Mouse (Mus musculus) CH12.LX (cell line): ENCODE results near the gene Adamtsl1. TPM values are rescaled to one million over a fixed set of nuclear protein-coding genes. Genes with fewer than 3 reads are reported as not detected.

Experiments
- DNase-seq: peaks from one replicate; pipeline ENCODE4 v3.0.0-alpha.2; 2013; ENCODE audit errors: extremely low read depth
- H3K27ac ChIP-seq: 2 replicates; pipeline ENCODE4 v1.5.1; 2012; ENCODE audit warnings: low read depth, mild to moderate bottlenecking, control low read depth, moderate library complexity; ENCODE audit not compliant: insufficient read depth
- H3K27me3 ChIP-seq: replicated peaks from 2 replicates; pipeline ENCODE3; 2012; ENCODE audit warnings: inconsistent platforms
- H3K36me3 ChIP-seq, 2 experiments: replicated peaks in 1 of 2; 2 replicates each; pipeline versions ENCODE3 to v1.6.1; 2012; ENCODE audit warnings: inconsistent platforms in 1 of 2, low read length in 1 of 2, mild to moderate bottlenecking in 1 of 2, mixed read lengths in 1 of 2, moderate library complexity in 1 of 2; ENCODE audit not compliant: control insufficient read depth in 1 of 2, insufficient read depth in 1 of 2
- H3K4me1 ChIP-seq, 2 experiments: 2 replicates each; pipeline ENCODE4 v1.6.1; 2012; ENCODE audit warnings: inconsistent platforms in 1 of 2, moderate library complexity in 1 of 2; ENCODE audit not compliant: insufficient read depth in 2 of 2, control insufficient read depth in 1 of 2
- H3K4me2 ChIP-seq: 2 replicates; pipeline ENCODE4 v1.6.1; 2012; ENCODE audit warnings: low read depth, mild to moderate bottlenecking, control low read depth; ENCODE audit not compliant: poor library complexity, insufficient read depth, severe bottlenecking
- H3K4me3 ChIP-seq, 3 experiments: fragments of 150-350 bp in 1 of 3; sonication (generic) in 1 of 3; replicated peaks in 1 of 3; 2 replicates each; pipeline versions ENCODE3 to v1.5.1; 2011 to 2012; ENCODE audit warnings: low read depth in 2 of 3, low read length in 2 of 3, mild to moderate bottlenecking in 2 of 3, moderate library complexity in 2 of 3, control low read depth in 1 of 3, improper control_type of control experiment in 1 of 3, inconsistent platforms in 1 of 3, mixed read lengths in 1 of 3; ENCODE audit not compliant: poor library complexity in 1 of 3
- H3K79me2 ChIP-seq: replicated peaks from 2 replicates; pipeline ENCODE4 v1.6.1; 2012; ENCODE audit warnings: mild to moderate bottlenecking, moderate library complexity; ENCODE audit not compliant: control insufficient read depth, poor library complexity, insufficient read depth, severe bottlenecking; ENCODE audit errors: extremely low read depth
- H3K9ac ChIP-seq: 2 replicates; pipeline ENCODE4 v1.6.1; 2012; ENCODE audit warnings: low read depth, mild to moderate bottlenecking, control low read depth, moderate library complexity; ENCODE audit not compliant: insufficient read depth
- H3K9me3 ChIP-seq: replicated peaks from 2 replicates; pipeline ENCODE3; 2012; ENCODE audit warnings: low read length, inconsistent platforms, mixed read lengths
- CHD1 ChIP-seq: IDR thresholded peaks from 2 replicates; pipeline ENCODE4 v1.6.1; 2012; ENCODE audit warnings: low read depth, low read length, improper control_type of control experiment, inconsistent platforms
- CHD2 ChIP-seq: IDR thresholded peaks from 2 replicates; pipeline ENCODE4 v1.6.1; 2011; ENCODE audit warnings: low read length, improper control_type of control experiment
- CTCF ChIP-seq, 2 experiments: IDR thresholded peaks in 1 of 2; conservative IDR thresholded peaks in 1 of 2; 2 replicates each; pipeline ENCODE4 v1.5.1; 2011 to 2012; ENCODE audit warnings: low read depth in 2 of 2, low read length in 2 of 2, improper control_type of control experiment in 1 of 2, inconsistent platforms in 1 of 2, mild to moderate bottlenecking in 1 of 2, moderate library complexity in 1 of 2
- EP300 ChIP-seq: IDR thresholded peaks from 2 replicates; pipeline ENCODE4 v1.6.1; 2011; ENCODE audit warnings: low read length, improper control_type of control experiment
- ETS1 ChIP-seq: conservative IDR thresholded peaks from 2 replicates; pipeline ENCODE4 v1.6.1; 2012; ENCODE audit warnings: low read depth, mild to moderate bottlenecking, inconsistent platforms, low read length, improper control_type of control experiment, moderate library complexity
- GABPA ChIP-seq: IDR thresholded peaks from 2 replicates; pipeline ENCODE4 v1.6.1; 2012; ENCODE audit warnings: low read depth, low read length, improper control_type of control experiment, inconsistent platforms; ENCODE audit not compliant: insufficient replicate concordance
- HCFC1 ChIP-seq: IDR thresholded peaks from 2 replicates; pipeline ENCODE4 v1.6.1; 2012; ENCODE audit warnings: low read depth, mild to moderate bottlenecking, inconsistent platforms, low read length, improper control_type of control experiment
- IRF4 ChIP-seq: IDR thresholded peaks from 2 replicates; pipeline ENCODE4 v1.6.1; 2014; ENCODE audit warnings: low read depth, mild to moderate bottlenecking, inconsistent platforms, low read length, improper control_type of control experiment
- JUND ChIP-seq: conservative IDR thresholded peaks from 2 replicates; pipeline ENCODE4 v1.6.1; 2011; ENCODE audit warnings: low read depth, low read length, improper control_type of control experiment
- MXI1 ChIP-seq: IDR thresholded peaks from 2 replicates; pipeline ENCODE4 v1.6.1; 2011; ENCODE audit warnings: mild to moderate bottlenecking, low read depth, low read length, improper control_type of control experiment
- MYC ChIP-seq: IDR thresholded peaks from 2 replicates; pipeline ENCODE4 v1.6.1; 2011; ENCODE audit warnings: low read depth, mild to moderate bottlenecking, improper control_type of control experiment, low read length
- NRF1 ChIP-seq: IDR thresholded peaks from 2 replicates; pipeline ENCODE4 v1.6.1; 2014; ENCODE audit warnings: low read depth, mild to moderate bottlenecking, inconsistent platforms, low read length, improper control_type of control experiment, moderate library complexity
- PAX5 ChIP-seq: IDR thresholded peaks from 2 replicates; pipeline ENCODE4 v1.6.1; 2012; ENCODE audit warnings: low read length, inconsistent platforms, mixed read lengths
- POLR2A ChIP-seq: IDR thresholded peaks from 2 replicates; pipeline ENCODE4 v1.6.1; 2011; ENCODE audit warnings: low read depth, mild to moderate bottlenecking, improper control_type of control experiment, low read length
- RAD21 ChIP-seq: IDR thresholded peaks from 2 replicates; pipeline ENCODE4 v1.6.1; 2011; ENCODE audit warnings: low read depth, mild to moderate bottlenecking, low read length, improper control_type of control experiment, moderate library complexity
- SIN3A ChIP-seq: IDR thresholded peaks from 2 replicates; pipeline ENCODE4 v1.6.1; 2012; ENCODE audit warnings: low read length, improper control_type of control experiment, inconsistent platforms
- TBP ChIP-seq: conservative IDR thresholded peaks from 2 replicates; pipeline ENCODE4 v1.6.1; 2011; ENCODE audit warnings: low read depth, low read length, improper control_type of control experiment
- UBTF ChIP-seq: IDR thresholded peaks from 2 replicates; pipeline ENCODE4 v1.6.1; 2012; ENCODE audit warnings: low read depth, mild to moderate bottlenecking, inconsistent platforms, low read length, improper control_type of control experiment, moderate library complexity
- USF1 ChIP-seq: IDR thresholded peaks from 2 replicates; pipeline ENCODE4 v1.6.1; 2014; ENCODE audit warnings: low read depth, mild to moderate bottlenecking, inconsistent platforms, low read length, improper control_type of control experiment
- USF2 ChIP-seq: conservative IDR thresholded peaks from 2 replicates; pipeline ENCODE4 v1.6.1; 2011; ENCODE audit warnings: low read depth, low read length, improper control_type of control experiment
- ZMIZ1 ChIP-seq: IDR thresholded peaks from 2 replicates; pipeline ENCODE4 v1.6.1; 2012; ENCODE audit warnings: low read depth, mild to moderate bottlenecking, inconsistent platforms, low read length, improper control_type of control experiment
- ZNF384 ChIP-seq: IDR thresholded peaks from 2 replicates; pipeline ENCODE4 v1.6.1; 2012; ENCODE audit warnings: low read depth, low read length, improper control_type of control experiment, inconsistent platforms
- dilution Hi-C: fragments of 300-500 bp; cut with MboI; formaldehyde crosslinking; loops from 2 replicates; pipeline ENCODE4 v1.14.3; 2020; ENCODE audit warnings: low sequenced_read_pairs; ENCODE audit not compliant: extremely low pct_unique_long_range_greater_than_20kb, extremely low pct_ligation_motif_present
- in situ Hi-C: fragments of 300-500 bp; cut with MboI; formaldehyde crosslinking; loops from 3 replicates; pipeline ENCODE4 v1.14.3; 2019; ENCODE audit warnings: low sequenced_read_pairs, low pct_ligation_motif_present, low pct_unique_long_range_greater_than_20kb, mixed read lengths
- polyA plus RNA-seq: library from polyadenylated mRNA; unstranded; fragments of >175 nt; gene quantifications from 2 replicates; pipeline ENCODE4 v1.2.1, GENCODE M21; 2012; ENCODE audit warnings: low read depth; ENCODE audit not compliant: insufficient read length
- total RNA-seq, 2 experiments: library from RNA; depleted of rRNA; stranded (reverse); fragments of 300-350 nt in 1 of 2; fragments of >200 nt in 1 of 2; gene quantifications; 2 replicates each; pipeline ENCODE4 v1.2.3; 2012 to 2014

Adamtsl1 gene
- total and polyA plus RNA-seq, 3 experiments = not detected

GRCm38 (mm10) chr4:85543221-85543620 is 29.2 kb downstream of the Adamtsl1 start:
- H3K9ac ChIP-seq = no peak overlapping the region
- no peak for TF ChIP-seq ZNF384
- no peak for TF ChIP-seq USF1
- TF ChIP-seq ETS1 = no peak
- no peak for TF ChIP-seq NRF1
- TF ChIP-seq SIN3A = no peak
- no peak for TF ChIP-seq IRF4
- TF ChIP-seq, all 38 proteins: peak for 0
- dilution Hi-C loops = no loop called here
- H3K4me1 ChIP-seq = no peaks in the 10 kb centered on the region
- H3K27me3 ChIP-seq = no peaks in the 10 kb centered on the region
- no peak overlapping the region for H3K4me3 ChIP-seq
- H3K9me3 ChIP-seq = peaks cover 32% of the 10 kb centered on the region
- DNase-seq = no peak
- no peaks in the 10 kb centered on the region for H3K36me3 ChIP-seq
- in situ Hi-C loops = no loop called here
- H3K4me2 ChIP-seq = no peak overlapping the region
- no peaks in the 10 kb centered on the region for H3K79me2 ChIP-seq
- no peak overlapping the region for H3K27ac ChIP-seq

GRCm38 (mm10) chr4:85554696-85555095 is 40.7 kb downstream of the Adamtsl1 start:
- Histone ChIP-seq H3K9ac (no peak overlapping the region), H3K27ac (no peak overlapping the region), H3K79me2 (no peaks in the 10 kb centered on the region), H3K36me3 (no peaks in the 10 kb centered on the region), H3K4me2 (no peak overlapping the region), H3K4me1 (no peaks in the 10 kb centered on the region), H3K9me3 (peaks cover 44% of the 10 kb centered on the region), H3K27me3 (no peaks in the 10 kb centered on the region), H3K4me3 (no peak overlapping the region)
- dilution Hi-C loops (no loop called here), in situ Hi-C loops (no loop called here)
- no peak for TF ChIP-seq GABPA
- TF ChIP-seq CHD2 = no peak
- TF ChIP-seq ZMIZ1 = no peak
- TF ChIP-seq JUND = no peak
- TF ChIP-seq PAX5 = no peak
- TF ChIP-seq RAD21 = no peak
- TF ChIP-seq UBTF = no peak
- TF ChIP-seq IRF4 = no peak
- TF ChIP-seq HCFC1 = no peak
- TF ChIP-seq CHD1 = no peak
- no peak for TF ChIP-seq TBP
- TF ChIP-seq MXI1 = no peak
- no peak for TF ChIP-seq ZNF384
- TF ChIP-seq MYC = no peak
- TF ChIP-seq EP300 = no peak
- TF ChIP-seq CTCF (conservative IDR thresholded peaks at IDR 0.05 in 1 of 2, IDR thresholded peaks at IDR 0.05 in 1 of 2; ENCODE audit: low read depth in 2 of 2, low read length in 2 of 2) = no peak
- no peak for TF ChIP-seq POLR2A
- TF ChIP-seq USF2 = no peak
- no peak for DNase-seq
